Mouse (Mus musculus) neural tube, embryonic 12.5 days (tissue): ENCODE measurements at regions not wholly inside any gene's neighbourhood (a gene's known extent, or its start where the extent isn't known, plus 50 kb on each side); places are given as distances from the start of the nearest gene placed in this dataset.
A peak's percentile ranks its signal among the peaks of the same experiment; 100 is the strongest.

Source experiments
- ATAC-seq: fragments of 200-750 bp; cut with Nextera tagmentation; 2 replicates; pipeline ENCODE4 v1.8.0; 2017; ENCODE audit warnings: low read depth, mild to moderate bottlenecking, moderate TSS enrichment, moderate library complexity; ENCODE audit not compliant: low FRiP score
- H3K27ac ChIP-seq: fragments of 300-500 bp; sonication (generic); 2 replicates; pipeline ENCODE4 v1.5.1; 2016
- H3K27me3 ChIP-seq: fragments of 300-500 bp; sonication (generic); replicated peaks from 2 replicates; pipeline ENCODE4 v1.6.1; 2016; ENCODE audit warnings: mild to moderate bottlenecking
- H3K36me3 ChIP-seq: fragments of 300-500 bp; sonication (generic); 2 replicates; pipeline ENCODE4 v1.6.1; 2016; ENCODE audit warnings: mild to moderate bottlenecking
- H3K4me1 ChIP-seq: fragments of 300-500 bp; sonication (generic); 2 replicates; pipeline ENCODE4 v1.6.1; 2016
- H3K4me2 ChIP-seq: fragments of 300-500 bp; sonication (generic); replicated peaks from 2 replicates; pipeline ENCODE4 v1.6.1; 2016; ENCODE audit warnings: mild to moderate bottlenecking
- H3K4me3 ChIP-seq: fragments of 300-500 bp; sonication (generic); 2 replicates; pipeline ENCODE4 v1.5.1; 2016
- H3K9ac ChIP-seq: fragments of 300-500 bp; sonication (generic); 2 replicates; pipeline ENCODE4 v1.6.1; 2016; ENCODE audit warnings: mild to moderate bottlenecking
- H3K9me3 ChIP-seq: fragments of 300-500 bp; sonication (generic); 2 replicates; pipeline ENCODE4 v1.6.1; 2016; ENCODE audit warnings: mild to moderate bottlenecking
- WGBS: fragments of 180-500 bp; shearing (Covaris S2); methylation state at CpG from one replicate; pipeline ENCODE4 v1.1.7; 2016; 5-methylcytosine and 5-hydroxymethylcytosine counted together

DNA sequence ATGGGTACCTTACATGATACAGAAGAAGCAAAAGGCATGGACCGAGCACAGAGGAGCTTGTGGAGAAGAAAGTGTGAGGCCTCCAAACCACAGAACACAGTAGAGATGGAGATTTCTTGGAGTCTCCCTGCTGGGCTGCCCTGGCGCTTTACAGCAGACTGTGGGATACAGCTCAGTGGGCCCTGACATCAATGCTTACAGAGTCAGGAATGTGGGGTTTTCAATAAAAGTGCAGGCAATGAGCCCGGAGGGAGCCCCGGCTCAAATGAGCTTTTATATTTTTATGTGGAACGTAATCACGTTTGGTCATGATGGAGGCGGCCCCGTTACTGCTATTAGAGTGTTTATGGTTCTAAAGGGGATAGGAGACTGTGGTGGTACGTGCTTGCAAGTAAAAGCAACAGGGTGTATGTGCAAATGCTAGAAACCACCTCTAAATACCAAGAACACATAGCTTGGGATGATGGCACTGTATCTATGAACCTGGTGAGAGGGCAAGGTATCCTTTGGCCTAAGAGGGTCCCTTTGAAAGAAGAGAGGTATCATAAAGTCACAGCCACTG, 308.1 kb upstream of the Dynlrb2 start:
- Histone ChIP-seq H3K36me3 (no peaks in the 10 kb centered on the region), H3K27me3 (no peaks in the 10 kb centered on the region), H3K4me2 (no peak overlapping the region), H3K4me3 (no peak overlapping the region), H3K4me1 (peaks cover 6% of the 10 kb centered on the region; the same call in 1 of the 2 replicates), H3K27ac (no peak overlapping the region), H3K9ac (no peak overlapping the region), H3K9me3 (no peaks in the 10 kb centered on the region)
- WGBS: 69% methylated on average over 9 of the region's 9 CpGs
- no peak for ATAC-seq

DNA sequence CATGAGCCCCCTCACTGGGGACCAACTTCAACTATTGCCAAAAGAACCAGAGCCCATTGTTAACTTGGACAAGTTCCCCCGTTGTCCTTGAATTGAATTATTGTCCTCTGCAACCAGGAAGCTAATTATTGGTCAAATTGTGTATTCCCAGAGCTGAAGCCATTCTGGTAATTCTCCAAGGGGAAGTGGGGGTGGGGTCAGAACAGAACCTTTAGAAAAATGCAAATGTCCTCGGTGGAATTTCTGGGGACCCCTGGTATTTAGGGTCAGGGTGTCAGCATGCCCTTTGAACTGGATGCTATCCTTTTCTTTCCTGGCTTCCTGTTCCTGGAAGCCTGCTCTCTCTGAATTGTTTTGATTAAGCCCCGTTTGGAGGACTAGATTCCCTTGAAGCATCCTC, 312.7 kb upstream of the Dynlrb2 start:
- Histone ChIP-seq H3K27ac (no peak overlapping the region), H3K9ac (no peak overlapping the region), H3K4me3 (no peak overlapping the region), H3K4me2 (no peak overlapping the region), H3K36me3 (no peaks in the 10 kb centered on the region), H3K27me3 (no peaks in the 10 kb centered on the region), H3K9me3 (no peaks in the 10 kb centered on the region), H3K4me1 (peaks cover 6% of the 10 kb centered on the region; the same call in 1 of the 2 replicates)
- 12% methylated on average over 3 of the region's 3 CpGs for WGBS
- no peak for ATAC-seq

DNA sequence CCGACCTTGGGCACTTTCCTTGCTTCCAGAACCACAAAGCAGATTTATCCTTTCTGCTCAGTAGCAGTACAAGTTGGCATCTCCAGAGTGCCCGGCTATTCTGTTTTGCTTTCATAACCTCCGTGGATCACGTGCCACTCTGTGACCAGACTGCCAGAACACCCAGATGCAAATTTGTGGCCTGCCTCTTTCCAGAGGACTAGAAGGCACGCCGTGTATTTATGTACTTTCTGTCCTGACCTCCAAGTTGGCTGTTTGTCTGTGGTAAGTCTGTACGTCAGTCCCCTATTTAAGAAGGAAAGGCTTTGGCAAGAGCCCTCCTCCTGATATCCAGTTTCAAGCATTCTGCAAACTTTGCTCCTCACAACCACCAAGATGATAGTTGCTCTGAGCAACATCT, 319.6 kb upstream of the Dynlrb2 start:
- no peak for ATAC-seq
- Histone ChIP-seq H3K4me2 (no peak overlapping the region), H3K27me3 (no peaks in the 10 kb centered on the region), H3K9me3 (no peaks in the 10 kb centered on the region), H3K27ac (no peak overlapping the region), H3K36me3 (no peaks in the 10 kb centered on the region), H3K9ac (no peak overlapping the region), H3K4me3 (no peak overlapping the region), H3K4me1 (no peaks in the 10 kb centered on the region)
- 89% methylated on average over 7 of the region's 7 CpGs for WGBS

DNA sequence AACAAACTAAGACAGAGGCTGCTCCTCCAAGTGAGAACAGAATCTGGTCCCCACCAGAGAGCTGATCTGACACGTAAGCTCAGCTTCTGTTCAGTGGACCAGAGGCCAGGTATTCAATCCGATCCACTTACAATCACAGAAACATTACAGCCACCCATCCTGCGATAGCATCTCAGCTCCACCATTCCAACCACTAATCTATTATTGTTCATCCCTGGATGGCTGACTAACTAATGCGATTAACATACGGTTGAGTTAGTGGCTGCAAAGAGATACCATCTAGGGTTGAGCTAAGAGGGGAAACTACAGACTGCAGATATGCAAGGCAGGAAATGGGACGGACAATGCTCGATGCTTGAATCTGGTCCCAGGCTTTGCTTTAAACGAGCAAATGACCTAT, 320.5 kb upstream of the Dynlrb2 start:
- Histone ChIP-seq H3K27me3 (no peaks in the 10 kb centered on the region), H3K9me3 (no peaks in the 10 kb centered on the region), H3K27ac (no peak overlapping the region), H3K4me3 (no peak overlapping the region), H3K4me1 (no peaks in the 10 kb centered on the region), H3K9ac (no peak overlapping the region), H3K36me3 (no peaks in the 10 kb centered on the region), H3K4me2 (no peak overlapping the region)
- ATAC-seq: no peak
- 85% methylated on average over 8 of the region's 8 CpGs for WGBS

DNA sequence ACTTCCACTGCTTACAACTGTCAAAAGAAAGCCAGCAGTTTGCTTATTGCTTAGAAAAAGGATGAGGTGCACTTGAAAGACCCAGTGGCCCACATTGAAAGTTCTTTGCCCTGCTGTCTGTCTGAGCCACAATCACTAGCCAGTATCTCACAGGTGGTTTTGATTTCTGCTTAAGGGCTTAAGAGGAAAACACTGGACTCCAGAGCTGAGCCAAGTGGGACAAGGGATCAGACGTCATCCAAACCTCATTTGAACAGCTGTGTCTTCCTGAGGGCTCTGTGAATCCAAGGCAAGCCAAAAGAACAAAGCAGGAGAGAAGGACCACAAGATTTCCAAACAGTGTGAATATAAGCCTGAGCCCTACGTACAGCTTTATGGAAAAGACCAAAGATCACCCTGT, 326.8 kb upstream of the Dynlrb2 start:
- H3K27ac ChIP-seq: no peak overlapping the region
- no peak for ATAC-seq
- no peak overlapping the region for H3K4me2 ChIP-seq
- 78% methylated on average over 2 of the region's 2 CpGs for WGBS
- no peak overlapping the region for H3K9ac ChIP-seq
- H3K4me3 ChIP-seq: no peak overlapping the region
- H3K27me3 ChIP-seq: no peaks in the 10 kb centered on the region
- H3K9me3 ChIP-seq: no peaks in the 10 kb centered on the region
- no peaks in the 10 kb centered on the region for H3K4me1 ChIP-seq
- H3K36me3 ChIP-seq: no peaks in the 10 kb centered on the region

DNA sequence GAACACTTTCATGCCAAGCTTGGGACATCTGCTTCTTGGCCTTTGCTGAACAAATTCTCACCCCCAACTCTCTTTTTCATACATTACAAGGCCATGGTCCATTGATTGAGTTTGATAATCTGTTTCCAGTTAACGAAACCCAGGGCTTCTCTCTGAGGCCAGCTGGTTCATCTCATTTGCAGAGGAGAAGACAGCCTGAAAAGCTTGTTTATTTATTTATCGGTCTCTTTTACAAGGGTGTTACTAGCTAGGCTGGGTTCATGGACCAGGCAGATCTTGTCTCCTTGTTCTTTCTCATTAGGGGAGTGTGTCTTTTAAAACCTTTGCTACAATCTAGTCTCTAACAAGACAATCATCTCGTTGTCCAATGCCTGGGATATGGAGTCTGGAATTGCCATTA, 329.9 kb upstream of the Dynlrb2 start:
- Histone ChIP-seq H3K27ac (no peak overlapping the region), H3K9me3 (no peaks in the 10 kb centered on the region), H3K27me3 (no peaks in the 10 kb centered on the region), H3K4me3 (no peak overlapping the region), H3K4me2 (no peak overlapping the region), H3K4me1 (no peaks in the 10 kb centered on the region), H3K36me3 (no peaks in the 10 kb centered on the region), H3K9ac (no peak overlapping the region)
- 70% methylated on average over 3 of the region's 3 CpGs for WGBS
- no peak for ATAC-seq

DNA sequence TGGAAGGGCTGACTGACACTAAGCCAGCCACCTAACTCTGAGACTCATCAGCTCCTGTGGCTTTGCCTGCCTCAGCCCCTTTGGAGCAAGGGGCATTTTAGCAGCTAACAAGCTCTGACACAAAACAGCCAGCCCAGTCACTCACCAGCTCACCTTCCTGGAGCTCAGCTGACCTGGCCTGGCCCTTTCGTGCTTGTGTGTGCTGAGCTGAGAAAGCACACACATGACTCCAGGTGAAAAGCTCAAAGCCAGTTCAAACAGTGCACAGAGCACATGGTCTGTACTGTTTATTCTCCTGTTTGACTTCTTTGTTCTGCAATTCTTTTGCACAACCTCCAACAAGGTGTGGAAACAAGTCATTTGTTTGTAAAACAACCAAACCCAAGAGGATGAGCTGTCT, 330.8 kb upstream of the Dynlrb2 start:
- H3K36me3 ChIP-seq: no peaks in the 10 kb centered on the region
- H3K4me3 ChIP-seq: no peak overlapping the region
- H3K27me3 ChIP-seq: no peaks in the 10 kb centered on the region
- 77% methylated on average over 1 of the region's 1 CpGs for WGBS
- no peaks in the 10 kb centered on the region for H3K4me1 ChIP-seq
- no peaks in the 10 kb centered on the region for H3K9me3 ChIP-seq
- H3K4me2 ChIP-seq: no peak overlapping the region
- no peak overlapping the region for H3K27ac ChIP-seq
- ATAC-seq: no peak
- H3K9ac ChIP-seq: no peak overlapping the region

DNA sequence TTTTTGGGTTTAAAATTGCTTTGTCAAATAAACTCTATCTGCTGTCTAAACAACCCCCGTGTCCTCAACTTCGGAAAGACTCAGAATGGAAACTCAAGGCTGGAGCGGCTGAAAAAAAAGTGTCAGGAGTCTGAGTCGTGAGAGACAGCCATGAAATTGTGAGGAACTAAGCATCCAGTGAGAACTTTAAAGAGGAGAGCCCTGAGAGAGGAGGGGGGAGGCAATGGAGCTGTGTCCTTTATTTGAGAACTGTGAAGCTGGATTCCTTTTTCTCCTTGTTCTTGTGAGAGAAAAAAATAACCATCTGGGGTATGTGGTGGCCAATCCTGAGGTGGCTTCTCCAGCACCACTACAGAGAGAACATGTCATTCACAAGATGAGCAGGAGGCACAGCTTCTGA, 336.9 kb upstream of the Dynlrb2 start:
- H3K4me2 ChIP-seq: no peak overlapping the region
- WGBS: 42% methylated on average over 4 of the region's 4 CpGs
- no peak for ATAC-seq
- no peaks in the 10 kb centered on the region for H3K36me3 ChIP-seq
- peaks cover 15% of the 10 kb centered on the region for H3K4me1 ChIP-seq
- no peaks in the 10 kb centered on the region for H3K27me3 ChIP-seq
- no peaks in the 10 kb centered on the region for H3K9me3 ChIP-seq
- no peak overlapping the region for H3K9ac ChIP-seq
- no peak overlapping the region for H3K4me3 ChIP-seq
- H3K27ac ChIP-seq: no peak overlapping the region

DNA sequence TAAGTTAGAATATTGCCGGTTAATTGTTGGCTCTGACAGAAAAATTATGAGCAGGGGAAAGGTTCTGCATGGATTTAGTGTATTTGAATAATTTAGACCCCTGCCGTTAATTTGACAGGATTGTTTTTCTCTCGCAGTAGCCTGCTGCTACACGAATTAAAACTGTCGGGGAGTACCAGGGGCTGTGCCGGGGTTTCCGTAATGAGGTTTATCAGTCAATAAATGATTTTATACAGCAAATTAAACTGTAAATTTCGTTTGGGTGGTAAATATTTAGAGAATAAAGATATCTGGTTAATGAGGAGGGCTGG, 339.8 kb upstream of the Dynlrb2 start:
- no peak overlapping the region for H3K4me3 ChIP-seq
- H3K9me3 ChIP-seq: no peaks in the 10 kb centered on the region
- no peak overlapping the region for H3K9ac ChIP-seq
- no peaks in the 10 kb centered on the region for H3K36me3 ChIP-seq
- H3K4me1 ChIP-seq: peaks cover 15% of the 10 kb centered on the region
- H3K27ac ChIP-seq: no peak overlapping the region
- no peaks in the 10 kb centered on the region for H3K27me3 ChIP-seq
- 10% methylated on average over 8 of the region's 8 CpGs for WGBS
- peak overlapping the region; percentile 35 for H3K4me2 ChIP-seq
- peak; percentile 53; the same call in 1 of the 2 replicates for ATAC-seq

DNA sequence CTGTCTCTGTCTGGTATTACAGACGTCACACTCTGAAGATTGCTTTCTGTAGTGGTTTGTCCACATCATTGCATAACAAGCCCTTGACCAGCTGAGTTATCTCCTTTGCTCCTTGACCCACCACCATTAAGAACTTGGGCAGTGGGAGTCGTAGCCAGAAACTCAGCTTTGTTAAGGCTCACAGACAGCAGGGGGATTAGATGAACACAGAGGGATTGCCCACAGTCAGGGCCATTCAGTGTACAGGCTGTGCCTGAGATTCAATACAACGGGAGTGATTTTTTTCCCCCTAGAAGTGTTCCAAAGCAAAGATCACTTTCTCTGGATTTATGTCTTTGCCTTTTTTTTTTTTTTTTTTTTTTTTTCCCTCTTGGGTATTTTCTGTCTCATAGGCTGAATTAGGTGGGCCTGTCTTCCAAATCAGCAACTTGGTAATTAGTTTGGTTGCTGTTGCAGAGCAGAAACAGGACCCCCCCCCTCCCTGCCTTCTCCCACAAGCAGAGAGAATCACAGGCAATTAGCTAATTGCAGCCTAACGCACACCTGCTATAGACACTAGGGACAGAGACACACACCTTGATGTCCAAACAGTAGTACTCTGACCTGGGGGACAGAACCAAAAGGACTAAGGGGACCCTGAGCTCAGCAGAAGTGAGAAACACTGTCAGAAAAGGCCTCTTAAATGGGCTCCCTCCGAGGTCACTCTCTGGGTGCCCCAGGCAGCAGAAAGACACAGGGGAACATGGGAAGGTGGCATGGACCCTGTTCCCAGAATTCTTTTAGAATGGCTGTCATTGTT, 340.4 kb upstream of the Dynlrb2 start:
- H3K4me3 ChIP-seq: no peak overlapping the region
- H3K36me3 ChIP-seq: no peaks in the 10 kb centered on the region
- no peaks in the 10 kb centered on the region for H3K27me3 ChIP-seq
- H3K9me3 ChIP-seq: no peaks in the 10 kb centered on the region
- WGBS: 19% methylated on average over 5 of the region's 5 CpGs
- peaks cover 15% of the 10 kb centered on the region for H3K4me1 ChIP-seq
- no peak overlapping the region for H3K27ac ChIP-seq
- peak; percentile 63; the same call in 1 of the 2 replicates for ATAC-seq
- H3K4me2 ChIP-seq: peak overlapping the region; percentile 35
- no peak overlapping the region for H3K9ac ChIP-seq

DNA sequence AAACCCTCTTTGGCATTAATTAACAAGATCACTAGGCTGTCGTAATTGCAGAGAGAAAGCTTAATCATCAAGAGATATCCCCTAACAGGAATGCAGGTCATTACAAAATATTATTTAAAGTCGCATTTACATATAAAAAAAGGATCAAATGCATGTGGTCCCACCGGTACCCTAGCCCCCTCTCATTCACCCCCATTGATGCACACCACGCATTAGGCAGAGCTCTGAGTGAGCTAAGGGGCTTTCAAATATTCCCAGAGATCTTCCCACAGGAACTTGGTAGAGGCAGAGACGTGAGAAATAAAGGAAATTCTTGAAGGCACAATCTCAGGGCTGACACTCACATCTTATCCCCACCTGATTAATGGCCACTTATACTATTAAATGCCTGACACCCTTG, 343.8 kb upstream of the Dynlrb2 start:
- Histone ChIP-seq H3K4me3 (no peak overlapping the region), H3K27ac (no peak overlapping the region), H3K9ac (no peak overlapping the region), H3K9me3 (no peaks in the 10 kb centered on the region), H3K4me2 (no peak overlapping the region), H3K36me3 (no peaks in the 10 kb centered on the region), H3K27me3 (no peaks in the 10 kb centered on the region), H3K4me1 (peaks cover 15% of the 10 kb centered on the region)
- 71% methylated on average over 5 of the region's 5 CpGs for WGBS
- no peak for ATAC-seq

DNA sequence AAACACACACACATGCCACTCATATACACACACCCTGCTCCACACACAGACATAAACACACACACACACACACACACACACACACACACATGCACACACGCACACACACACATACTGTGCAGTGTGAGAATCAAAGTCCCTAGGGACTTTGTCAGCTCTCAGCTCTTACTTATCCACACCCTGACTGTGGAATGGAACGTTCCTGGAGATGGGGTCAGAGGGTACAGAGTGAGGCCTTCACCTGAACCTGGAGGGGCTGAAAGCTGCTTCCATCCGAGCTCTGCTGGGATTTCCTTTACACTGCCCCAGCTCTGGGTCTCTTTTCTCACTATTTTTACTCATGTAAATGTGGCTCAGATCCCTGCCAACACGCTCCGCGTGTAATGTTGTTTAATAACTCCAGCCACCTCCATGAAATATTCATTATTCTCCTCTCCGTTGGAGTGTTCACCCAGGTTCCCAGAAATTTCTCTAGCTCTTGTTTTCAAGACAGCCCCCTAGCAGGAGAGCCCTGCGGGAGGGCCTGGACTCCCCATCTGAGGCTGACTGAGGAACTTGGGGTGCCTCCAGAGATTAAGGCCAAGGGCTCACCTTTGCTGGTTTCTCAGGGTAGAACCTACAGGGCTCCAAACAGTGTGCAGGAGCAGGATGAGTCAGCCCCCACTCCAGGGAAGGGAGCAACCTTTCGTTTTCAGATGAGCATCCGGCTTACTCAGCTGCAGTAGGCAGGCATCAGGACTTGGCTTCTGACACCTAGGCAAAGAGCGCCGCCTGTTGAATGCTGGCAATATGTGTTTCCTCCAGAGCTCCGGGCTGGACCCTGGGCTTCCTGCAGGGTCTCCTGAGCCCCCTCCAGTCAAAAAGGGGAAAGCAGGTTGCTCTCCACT, 360.8 kb upstream of the Dynlrb2 start:
- no peak for ATAC-seq
- H3K27me3 ChIP-seq: no peaks in the 10 kb centered on the region
- H3K4me2 ChIP-seq: no peak overlapping the region
- 0 out of 2 replicates have a peak, but pooled peaks cover 5% of the 10 kb centered on the region for H3K9me3 ChIP-seq
- 45% methylated on average over 13 of the region's 13 CpGs for WGBS
- H3K4me1 ChIP-seq: no peaks in the 10 kb centered on the region
- H3K27ac ChIP-seq: no peak overlapping the region
- H3K9ac ChIP-seq: no peak overlapping the region
- no peaks in the 10 kb centered on the region for H3K36me3 ChIP-seq
- H3K4me3 ChIP-seq: no peak overlapping the region
